Mouse (Mus musculus) cerebral cortex, adult 2 months (tissue): ENCODE data around the gene Ermp1.

ENCODE experiments used
- WGBS: fragments of 180-500 bp; shearing (Covaris S2); methylation state at CpG from one replicate; pipeline ENCODE4 v1.1.7; 2018; 5-methylcytosine and 5-hydroxymethylcytosine counted together

Ermp1 gene

DNA sequence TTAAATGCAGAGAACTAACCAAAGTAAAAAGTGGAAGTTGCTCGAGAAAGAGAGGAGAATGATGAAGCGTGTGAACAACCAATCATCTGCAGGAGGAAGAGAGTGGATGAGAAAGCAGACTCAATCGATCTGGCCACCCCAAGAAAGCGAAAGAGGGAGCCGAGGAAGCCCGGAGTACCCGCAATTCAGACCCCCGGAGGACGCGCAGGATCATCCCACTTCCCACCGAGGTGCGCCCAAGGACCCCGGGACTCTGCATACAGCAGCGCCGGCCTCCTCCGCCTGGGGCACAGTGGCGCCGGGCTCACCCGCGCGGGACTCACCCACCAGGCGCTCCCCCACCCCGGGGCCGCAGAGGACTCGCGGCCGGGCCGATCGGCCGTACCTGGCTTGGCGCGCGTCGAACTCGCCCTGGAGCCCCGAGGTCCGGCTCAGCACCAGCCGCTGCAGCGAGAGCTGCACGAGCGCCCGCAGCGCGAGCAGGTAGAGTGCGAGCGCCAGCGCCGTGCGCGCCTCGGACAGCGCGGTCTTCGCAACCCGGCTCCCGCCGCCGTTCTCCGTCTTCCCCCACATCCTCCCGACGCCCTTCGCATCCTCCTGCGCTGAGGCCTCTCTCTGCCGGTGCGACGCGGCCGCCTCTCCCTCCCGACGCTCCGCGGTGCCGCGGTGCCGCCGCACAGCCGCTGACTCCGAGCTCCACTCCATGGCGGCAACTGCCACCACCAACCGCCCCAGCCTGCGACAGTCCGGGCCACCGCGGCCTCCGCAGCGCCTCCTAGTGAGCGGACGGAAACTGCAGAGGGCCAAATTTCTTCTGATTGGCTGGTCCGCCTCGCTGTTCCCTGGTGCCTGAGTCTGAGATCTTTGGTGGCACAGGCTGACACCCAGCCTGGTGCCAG, at the start of gene Ermp1:
Gene Ermp1, minus strand, starts transcription at position 765 of the 899 bp plus-strand sequence.
- under 1% methylated on average over 89 of the region's 90 CpGs for WGBS

DNA sequence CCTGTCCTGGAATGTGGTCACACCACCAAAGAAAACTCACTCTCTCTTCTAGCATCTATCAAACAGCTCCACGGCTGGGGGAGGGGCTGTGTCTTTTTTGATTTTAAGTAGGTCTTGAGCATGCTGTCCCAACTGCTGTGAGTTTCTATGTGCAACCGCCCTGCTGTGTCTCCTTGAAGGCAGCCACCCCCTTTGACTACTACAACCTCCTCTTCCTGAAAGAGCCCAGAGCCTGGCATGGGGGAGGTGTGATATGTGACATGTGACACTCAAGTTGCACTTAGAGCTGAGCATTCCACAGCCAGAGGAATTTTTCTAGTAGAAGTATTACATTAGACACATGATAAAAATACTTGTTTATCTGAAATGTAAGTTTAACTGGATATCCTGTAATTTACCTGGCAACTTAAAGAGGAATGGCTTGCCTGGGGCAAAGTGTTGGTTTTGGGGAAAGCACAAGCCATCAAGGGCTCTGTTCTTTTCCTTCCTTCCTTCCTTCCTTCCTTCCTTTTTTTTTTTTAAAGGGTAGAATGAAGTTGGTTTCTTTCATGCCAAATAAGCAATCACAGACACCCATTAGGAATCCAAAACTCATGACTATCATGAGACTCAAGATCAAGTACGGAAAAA, 49.1 kb upstream of the Ermp1 start, which contains the start of gene Mlana:
Gene Mlana, plus strand, starts transcription at position 580 of the 630 bp plus-strand sequence.
- WGBS, result 54% methylated on average over 3 of the region's 3 CpGs

DNA sequence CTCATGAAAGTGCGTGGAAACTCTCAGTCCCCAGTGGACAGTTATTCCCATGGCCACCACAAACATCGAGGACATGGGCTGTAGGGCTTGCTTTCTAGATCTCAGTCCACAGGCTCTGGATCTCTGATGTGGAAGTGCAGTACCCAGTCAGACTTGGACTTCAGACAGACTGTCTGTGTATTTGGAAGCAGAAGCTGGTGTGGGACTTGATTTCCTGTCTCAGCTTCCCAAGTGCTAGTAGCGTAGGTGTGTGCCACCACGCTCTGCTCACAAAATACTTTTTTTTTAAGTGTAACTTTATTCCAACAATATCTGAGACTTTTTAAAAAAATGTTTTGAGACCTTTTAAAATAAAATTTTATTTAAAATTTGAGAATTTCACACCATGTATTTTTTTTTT, 48.1 kb upstream of the Ermp1 start:
- 63% methylated on average over 4 of the region's 4 CpGs for WGBS

DNA sequence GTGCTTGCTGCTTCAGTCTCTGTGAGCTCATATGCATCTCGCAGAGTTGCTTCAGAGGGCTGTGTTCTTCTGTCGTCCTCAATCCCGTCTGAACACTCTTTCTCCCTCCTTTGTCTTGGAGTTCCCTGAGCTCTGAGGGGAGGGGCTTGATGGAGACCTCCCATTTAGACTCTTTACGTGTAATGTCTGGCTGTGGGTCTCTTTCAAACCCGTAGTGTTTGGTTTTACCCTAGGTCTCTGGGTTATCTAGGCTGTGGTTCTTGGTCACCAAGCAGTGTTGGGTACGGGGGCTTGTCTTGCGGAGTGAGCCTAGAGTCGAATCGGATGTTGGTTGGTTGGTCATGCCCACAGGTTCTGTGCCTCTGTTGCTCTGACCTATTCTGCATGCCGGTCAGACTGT, 46.9 kb upstream of the Ermp1 start:
- 91% methylated on average over 10 of the region's 10 CpGs for WGBS

DNA sequence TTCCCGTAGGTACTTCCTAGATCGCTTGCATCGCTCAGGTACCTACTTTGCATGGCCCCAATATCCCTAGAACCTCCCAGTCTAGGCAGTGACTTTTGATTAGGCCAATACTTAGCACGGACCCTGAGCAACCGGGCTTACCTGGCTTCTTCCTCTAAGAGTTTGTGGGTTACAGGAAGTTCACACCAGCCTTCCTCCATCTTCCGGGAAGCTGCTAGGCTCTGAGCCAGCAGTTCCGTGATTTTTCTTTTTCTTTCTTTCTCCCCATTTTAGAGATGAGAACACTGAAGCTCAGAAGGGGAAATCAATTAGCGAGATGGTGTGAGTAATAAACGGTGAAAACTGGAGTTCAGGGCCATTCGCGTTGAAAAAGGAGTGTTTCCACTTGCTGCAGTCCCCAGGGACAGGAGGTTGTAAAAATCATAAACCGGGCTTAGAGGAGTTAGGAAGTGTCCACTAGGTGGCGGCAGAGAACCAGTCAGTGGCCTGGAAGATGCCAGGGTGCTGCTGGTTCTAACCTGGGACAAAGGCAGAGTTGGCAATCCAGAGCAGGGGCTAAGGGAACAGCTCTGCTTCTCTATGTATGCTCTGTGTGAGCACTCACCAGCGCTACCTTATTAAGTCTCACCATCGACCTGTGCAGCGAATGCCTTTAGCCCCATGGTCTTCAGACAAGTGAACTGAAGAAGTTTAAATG, 35.8 kb upstream of the Ermp1 start:
- WGBS, result 48% methylated on average over 16 of the region's 16 CpGs

DNA sequence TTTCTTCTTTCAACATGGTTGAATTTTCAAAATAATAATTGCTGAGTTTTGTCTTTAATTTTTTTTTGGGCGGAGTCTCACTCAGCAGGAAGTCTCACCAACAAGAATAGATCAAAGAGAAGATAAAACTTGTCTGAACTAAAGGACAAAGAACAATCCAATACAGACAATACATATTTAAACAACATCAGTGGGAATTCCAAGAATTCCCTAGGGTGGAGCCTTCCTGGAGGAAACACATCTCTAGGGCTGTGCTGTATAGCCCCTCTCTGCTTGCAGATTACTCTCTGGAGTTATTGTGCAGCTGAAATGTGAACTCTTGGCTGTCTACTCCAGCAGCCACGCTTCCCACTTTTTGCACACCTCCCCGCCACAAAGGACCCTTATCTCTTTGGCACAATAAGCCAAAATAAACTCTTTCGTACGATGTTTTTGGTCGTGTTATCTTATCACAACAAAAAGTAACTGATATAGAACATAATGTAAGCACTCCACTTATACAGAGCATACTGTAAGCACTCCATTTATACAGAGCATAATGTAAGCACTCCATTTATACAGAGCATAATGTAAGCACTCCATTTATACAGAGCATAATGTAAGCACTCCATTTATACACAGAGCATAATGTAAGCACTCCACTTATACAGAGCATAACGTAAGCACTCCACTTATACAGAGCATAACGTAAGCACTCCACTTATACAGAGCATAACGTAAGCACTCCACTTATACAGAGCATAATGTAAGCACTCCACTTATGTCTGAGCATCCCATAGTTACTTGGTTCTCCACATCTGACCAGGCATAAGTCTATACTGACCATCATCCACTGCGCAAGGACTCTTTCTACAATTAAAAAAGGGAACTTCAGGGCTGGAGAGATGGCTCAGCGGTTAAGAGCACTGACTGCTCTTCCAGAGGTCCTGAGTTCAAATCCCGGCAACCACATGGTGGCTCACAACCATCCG, 32.3 kb upstream of the Ermp1 start:
- 76% methylated on average over 13 of the region's 13 CpGs for WGBS

DNA sequence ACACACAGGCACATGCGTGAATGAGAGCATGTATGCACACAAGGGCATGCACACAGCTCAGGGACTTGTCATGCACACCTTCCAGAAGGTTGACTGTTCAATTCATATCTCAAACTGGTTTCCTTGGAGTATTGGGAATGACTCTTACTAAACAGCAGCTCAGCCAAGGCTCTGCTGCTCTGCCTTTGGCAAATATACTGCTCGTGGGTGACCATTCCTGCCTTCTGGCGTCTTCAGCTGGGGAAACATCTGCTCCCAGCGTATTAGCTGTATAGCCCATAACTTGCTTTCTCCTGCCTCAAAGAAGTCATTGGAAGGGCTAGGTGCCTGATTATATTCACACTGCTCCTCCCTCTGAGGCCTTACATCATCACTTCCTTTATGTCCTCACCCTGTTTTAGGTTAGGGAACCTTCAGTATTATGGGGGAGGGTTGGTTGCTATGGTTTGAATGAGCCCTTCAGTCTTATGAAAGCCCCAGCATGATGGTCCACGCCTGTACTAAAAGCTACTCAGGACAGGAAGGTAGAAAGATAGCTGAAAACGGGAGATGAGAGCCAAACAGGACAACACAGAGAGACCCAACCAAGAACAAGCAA, 30.1 kb upstream of the Ermp1 start:
- WGBS, result 82% methylated on average over 6 of the region's 6 CpGs

DNA sequence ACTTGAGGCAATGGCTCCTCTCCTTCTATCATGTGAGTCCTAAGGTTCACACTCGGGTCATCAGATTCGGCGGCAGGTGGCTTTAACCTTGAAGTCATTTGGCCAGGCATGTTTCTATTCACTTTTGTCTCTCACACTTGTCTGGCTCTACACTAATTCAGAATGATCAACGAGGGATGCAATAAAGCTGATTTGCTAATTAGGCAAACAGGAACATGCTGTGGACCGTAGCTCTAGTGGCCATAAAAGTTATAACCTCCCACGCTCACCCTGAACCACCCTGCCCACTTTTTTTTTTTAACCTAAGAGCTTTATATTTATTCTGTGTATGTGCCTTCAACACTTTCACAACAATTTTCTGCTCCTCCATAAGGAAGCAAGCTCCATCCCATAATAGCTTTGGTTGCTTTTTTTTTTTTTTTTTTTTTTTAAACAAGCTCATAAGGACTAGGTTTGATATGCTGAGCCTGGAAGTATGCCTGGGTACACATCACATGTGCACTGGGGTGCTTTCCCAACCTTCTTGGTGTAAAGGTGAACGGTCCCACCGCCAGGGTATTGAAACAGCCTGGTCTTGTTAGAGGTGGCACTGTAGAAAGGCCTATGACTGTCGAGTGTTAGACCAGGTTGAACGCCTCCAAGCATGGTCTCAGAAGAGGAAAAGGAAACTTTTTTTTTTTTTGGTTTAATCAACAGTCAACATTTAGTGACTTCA, 28.4 kb upstream of the Ermp1 start:
- WGBS, result 80% methylated on average over 10 of the region's 10 CpGs

DNA sequence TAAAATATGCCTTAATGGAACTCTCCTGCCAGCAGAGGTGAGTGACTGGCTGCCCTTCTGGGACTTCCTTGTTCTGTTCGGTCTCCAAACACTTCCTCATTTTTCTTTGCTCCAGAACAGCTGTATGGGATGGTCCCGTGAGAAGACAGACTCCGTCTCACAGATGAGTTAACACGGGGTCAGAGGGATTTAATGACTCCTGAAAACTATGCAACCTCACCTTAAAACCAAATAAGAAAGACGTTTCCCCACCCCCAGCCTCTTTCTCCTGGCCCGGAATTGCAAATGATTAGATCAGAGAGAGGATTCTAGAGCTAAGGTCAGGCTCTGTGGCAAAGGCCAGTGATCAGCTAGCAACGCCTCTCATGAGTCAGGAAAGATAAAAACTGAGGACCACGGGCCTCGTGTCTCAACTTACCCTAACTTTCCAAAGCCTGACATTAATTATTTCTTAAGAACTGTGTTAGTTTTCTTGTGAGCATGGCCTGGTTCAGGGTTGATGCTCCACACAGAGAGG, 27.4 kb upstream of the Ermp1 start:
- WGBS, result 82% methylated on average over 9 of the region's 9 CpGs

DNA sequence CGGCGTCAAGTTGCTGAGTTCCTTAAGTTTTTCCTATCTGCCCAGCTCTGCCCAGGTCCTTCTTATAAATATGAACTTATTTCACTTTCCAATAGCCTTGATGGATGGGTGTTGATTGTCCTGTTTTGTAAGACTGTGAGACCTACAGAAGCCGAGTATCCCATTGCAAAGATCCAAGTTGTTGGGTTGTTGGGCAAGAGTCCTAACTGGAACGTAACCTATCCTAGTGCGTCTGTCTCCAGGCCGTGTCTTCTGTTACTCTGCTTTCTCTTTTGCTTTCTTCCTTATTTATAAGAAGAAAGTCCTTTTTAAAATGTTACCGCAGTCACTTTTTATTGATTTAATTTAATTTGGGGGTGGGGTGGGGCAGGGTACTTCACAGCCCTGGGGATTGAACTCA, 26.7 kb upstream of the Ermp1 start:
- WGBS, result 94% methylated on average over 7 of the region's 7 CpGs

DNA sequence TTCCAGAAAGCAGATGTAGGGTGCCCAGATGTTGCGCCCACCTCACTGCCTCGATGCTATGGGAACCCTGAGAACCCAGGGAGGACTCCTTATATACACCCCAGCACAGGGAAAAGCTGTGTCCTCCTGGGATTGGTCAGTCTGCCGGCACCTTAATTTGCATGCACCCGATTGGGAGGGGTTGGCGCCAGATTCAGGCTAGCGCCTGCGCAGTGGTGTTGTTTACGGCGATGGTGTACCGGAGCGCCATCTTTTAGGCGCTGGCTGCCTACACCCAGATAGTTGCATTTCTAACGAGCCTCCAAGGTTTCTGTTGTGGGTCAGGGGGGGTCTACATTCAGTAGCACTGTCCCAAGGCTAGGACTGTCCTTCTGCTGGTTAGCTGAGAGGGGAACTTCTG, 24.4 kb upstream of the Ermp1 start:
- 82% methylated on average over 13 of the region's 13 CpGs for WGBS

DNA sequence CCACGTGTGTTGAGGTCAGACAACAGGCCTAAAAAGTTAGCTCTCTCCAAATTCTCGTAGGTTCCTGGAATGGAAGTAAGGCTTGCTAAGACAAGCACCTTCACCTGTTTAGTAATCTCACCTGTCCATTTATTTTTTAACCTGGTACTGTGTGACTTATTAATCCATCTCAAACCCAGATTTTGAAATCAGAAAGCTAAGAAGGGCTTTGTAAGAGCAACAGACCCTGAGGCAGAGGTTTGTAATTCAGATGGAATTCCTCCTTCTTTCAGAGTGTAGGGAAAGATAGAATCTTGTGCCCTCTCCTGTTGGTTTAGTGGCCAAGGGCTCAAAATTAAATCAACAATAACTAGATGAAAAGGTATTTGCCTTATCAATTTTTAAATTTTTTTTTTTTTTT, 22.9 kb upstream of the Ermp1 start:
- WGBS, result 92% methylated on average over 2 of the region's 2 CpGs

DNA sequence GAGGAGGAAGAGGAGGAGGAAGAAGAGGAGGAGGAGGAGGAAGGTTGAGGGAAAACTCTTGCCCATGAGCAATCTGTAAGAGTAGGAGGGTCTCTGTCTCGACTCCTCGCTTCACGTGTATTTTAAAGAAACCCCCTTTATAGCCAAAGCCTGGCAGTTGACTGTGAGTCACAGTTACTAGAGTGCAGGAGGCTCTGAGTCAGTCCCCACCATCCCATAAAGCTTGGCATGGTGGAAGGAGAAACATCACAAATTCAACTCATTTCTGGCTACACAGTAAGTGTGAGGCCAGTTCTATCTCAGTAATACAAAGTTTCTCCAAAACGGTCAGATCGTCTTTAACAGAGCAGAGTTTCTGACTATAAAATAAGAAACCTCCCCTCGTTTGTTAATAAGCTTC, 22.0 kb upstream of the Ermp1 start:
- WGBS, result 52% methylated on average over 6 of the region's 6 CpGs

DNA sequence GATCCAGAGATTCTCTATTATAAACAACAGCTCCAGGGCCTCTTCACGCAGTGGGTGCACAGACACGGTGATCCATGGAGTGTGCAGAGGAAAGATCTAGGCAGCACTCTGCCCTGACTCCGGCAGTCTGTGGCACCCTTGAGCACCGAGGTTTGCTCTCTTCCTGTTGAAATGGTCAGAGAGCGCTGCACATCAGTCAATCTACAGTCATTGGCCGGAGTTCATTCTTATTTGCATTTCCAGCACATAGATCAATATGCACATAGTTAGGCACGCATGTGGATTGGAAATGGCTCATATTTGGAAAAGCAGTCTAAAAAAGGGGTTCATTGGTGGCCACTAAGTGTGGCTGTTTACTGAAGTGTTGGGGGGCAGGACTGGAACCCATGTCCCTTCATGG, 19.9 kb upstream of the Ermp1 start:
- WGBS, result 94% methylated on average over 7 of the region's 7 CpGs

DNA sequence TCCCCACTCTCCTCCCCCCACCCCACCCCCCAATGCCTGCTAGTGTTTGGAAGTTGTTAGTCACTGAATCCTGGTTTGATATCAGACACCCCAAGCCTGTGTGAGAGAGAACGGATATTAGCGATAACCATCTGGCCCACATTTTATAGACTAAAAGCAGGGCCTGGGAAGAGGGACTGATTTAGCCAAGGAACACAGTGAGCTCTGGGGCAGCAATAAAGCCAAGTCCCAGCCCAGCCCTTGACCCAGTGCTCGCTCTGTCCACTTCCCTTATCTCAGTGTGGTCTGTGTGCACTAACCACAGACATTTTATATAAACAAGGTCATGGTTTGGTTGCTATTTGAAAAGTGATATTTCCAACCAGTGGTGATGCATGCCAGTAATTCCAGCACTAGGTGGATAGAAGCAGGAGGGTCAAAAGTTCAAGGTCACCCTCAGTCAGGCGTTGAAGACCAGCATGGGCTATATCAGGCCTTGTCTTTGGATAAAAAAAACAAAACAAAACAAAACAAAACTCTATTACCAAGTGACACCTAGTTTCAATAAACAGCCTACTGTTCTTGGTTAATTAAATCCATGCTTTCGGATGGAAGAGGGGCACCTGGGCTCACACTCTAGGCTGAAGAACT, 18.9 kb upstream of the Ermp1 start:
- WGBS, result 90% methylated on average over 5 of the region's 5 CpGs

DNA sequence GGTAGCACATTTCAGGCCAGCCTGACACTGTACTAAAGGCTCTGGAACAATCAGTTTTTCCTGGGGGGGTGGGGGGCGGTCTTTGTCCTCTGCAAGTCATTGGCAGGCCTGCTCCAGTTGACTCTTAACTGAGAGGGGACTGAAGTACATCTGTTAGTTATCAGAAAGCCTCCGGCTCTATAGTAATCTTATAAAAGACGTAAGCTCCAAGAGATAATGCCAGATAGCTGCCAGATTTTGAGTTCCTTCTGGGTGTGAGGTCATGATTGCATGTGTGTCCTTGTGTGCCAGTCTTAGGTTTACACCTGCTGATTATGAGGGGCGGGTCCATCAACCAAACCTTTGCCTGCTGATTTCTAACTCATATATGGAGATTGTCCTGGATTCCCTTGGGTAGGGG, 17.9 kb upstream of the Ermp1 start:
- 92% methylated on average over 4 of the region's 4 CpGs for WGBS

DNA sequence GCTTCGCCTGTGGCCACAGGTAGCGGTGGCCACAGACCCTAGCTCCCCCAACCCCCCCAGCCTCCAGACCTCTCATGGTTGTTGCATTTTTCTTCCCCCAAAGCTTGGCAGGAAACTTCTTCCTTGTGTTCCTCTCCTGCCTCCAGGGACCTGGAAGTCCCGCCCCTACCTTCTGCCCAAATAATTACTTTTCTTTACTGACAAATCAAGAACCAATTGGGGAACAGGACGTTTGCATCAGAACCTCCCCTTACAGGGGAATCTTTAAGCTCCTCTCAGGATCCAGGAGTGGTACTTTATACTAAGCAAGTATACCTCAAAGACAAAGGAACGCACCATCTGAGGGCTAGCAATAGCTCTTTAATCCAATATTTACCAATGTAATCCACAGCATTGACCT, 16.7 kb upstream of the Ermp1 start:
- WGBS, result 82% methylated on average over 5 of the region's 5 CpGs

DNA sequence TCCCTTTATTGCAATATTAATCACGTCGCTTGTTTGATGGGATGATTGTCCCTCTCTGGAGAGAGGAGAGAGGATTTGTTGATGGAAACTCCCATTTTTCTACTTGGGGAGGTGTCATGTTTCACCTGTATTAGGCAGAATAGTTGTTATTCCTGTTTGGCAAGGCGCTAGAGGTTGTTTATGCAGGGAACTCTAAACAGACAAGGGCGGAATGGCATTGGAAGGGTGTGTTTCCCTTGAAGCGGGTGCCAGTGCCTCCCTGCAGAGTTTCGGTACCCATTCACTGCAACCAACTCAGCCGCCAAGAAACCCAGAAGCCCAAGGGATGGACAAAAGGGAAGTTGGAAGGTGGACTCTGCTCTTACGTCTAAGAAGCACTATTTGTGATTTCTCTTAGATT, 15.6 kb upstream of the Ermp1 start:
- WGBS, result 77% methylated on average over 8 of the region's 8 CpGs

DNA sequence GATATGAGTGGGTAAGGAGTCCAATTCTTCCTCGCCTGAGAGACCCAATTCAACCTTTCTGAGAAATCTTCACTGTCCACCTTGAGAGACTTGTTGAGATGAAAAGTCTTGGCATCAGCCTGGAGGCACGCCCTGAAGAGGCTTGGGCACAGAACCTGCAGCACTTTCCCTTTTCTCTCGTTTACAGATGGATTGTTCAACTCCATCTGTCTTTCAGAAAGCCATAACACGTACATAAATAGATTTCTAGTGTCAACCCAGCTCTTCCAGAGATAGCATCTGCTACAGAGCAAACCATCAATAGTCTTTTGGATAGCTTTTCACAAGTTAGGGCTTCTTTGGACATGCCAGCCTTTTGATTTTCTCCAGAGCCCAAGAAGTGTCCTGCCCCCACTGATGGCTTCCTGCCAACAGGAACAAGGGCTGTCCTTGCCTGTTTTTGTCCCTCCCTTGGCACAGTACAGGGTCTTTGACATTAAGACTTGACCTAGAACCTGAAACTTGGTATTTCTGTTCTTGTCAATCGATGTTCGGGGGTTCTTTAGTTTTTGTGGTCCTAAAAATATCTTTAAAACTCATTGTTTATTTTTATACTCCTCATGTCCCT, 13.9 kb upstream of the Ermp1 start:
- 52% methylated on average over 6 of the region's 6 CpGs for WGBS
